Mouse (Mus musculus) hindbrain, postnatal 0 days (tissue): ENCODE results near the gene Slc43a2. TPM values are rescaled to one million over a fixed set of nuclear protein-coding genes. Genes with fewer than 3 reads are reported as not detected.

Source experiments
- ATAC-seq: fragments of 200-750 bp; cut with Nextera tagmentation; 2 replicates; pipeline ENCODE4 v1.8.0; 2017; ENCODE audit warnings: mild to moderate bottlenecking, moderate TSS enrichment, moderate library complexity
- DNase-seq: peaks from one replicate; pipeline ENCODE4 v3.0.0-alpha.2; 2015; ENCODE audit warnings: low spot score
- H3K27ac ChIP-seq: fragments of 300-500 bp; sonication (generic); 2 replicates; pipeline ENCODE4 v1.5.1; 2014; ENCODE audit warnings: mild to moderate bottlenecking
- H3K27me3 ChIP-seq: fragments of 300-500 bp; sonication (generic); 2 replicates; pipeline ENCODE4 v1.6.1; 2014; ENCODE audit warnings: low read length, mixed read lengths; ENCODE audit not compliant: insufficient read depth
- H3K36me3 ChIP-seq: fragments of 300-500 bp; sonication (generic); 2 replicates; pipeline ENCODE4 v1.6.1; 2014; ENCODE audit warnings: low read length, mixed read lengths; ENCODE audit not compliant: insufficient read depth
- H3K4me1 ChIP-seq: fragments of 300-500 bp; sonication (generic); 2 replicates; pipeline ENCODE4 v1.6.1; 2014; ENCODE audit warnings: antibody characterized with exemption, low read length, mixed read lengths; ENCODE audit not compliant: insufficient read depth
- H3K4me2 ChIP-seq: fragments of 300-500 bp; sonication (generic); 2 replicates; pipeline ENCODE4 v1.6.1; 2014; ENCODE audit warnings: low read depth, mild to moderate bottlenecking, low read length, moderate library complexity, mixed read lengths
- H3K4me3 ChIP-seq: fragments of 300-500 bp; sonication (generic); 2 replicates; pipeline ENCODE4 v1.5.1; 2014; ENCODE audit warnings: low read length
- H3K9ac ChIP-seq: fragments of 300-500 bp; sonication (generic); replicated peaks from 2 replicates; pipeline ENCODE4 v1.6.1; 2014; ENCODE audit warnings: mild to moderate bottlenecking, low read length, moderate library complexity, mixed read lengths
- H3K9me3 ChIP-seq: fragments of 300-500 bp; sonication (generic); 2 replicates; pipeline ENCODE4 v1.6.1; 2016; ENCODE audit warnings: low read length, mixed read lengths
- CTCF ChIP-seq: IDR thresholded peaks from 2 replicates; pipeline ENCODE4 v1.5.1; 2016; ENCODE audit warnings: antibody characterized with exemption, control low read depth, low read depth
- WGBS: fragments of 180-500 bp; shearing (Covaris S2); extraction: QIAGEN DNeasy Blood & Tissue Kit; methylation state at CpG from one replicate; pipeline ENCODE4 v1.1.7; 2014; 5-methylcytosine and 5-hydroxymethylcytosine counted together
- polyA plus RNA-seq: library from polyadenylated mRNA; unstranded; fragments of >200 nt; fragmentation: Nextera tagmentation; extraction: Ambion mirVana; gene quantifications from 2 replicates; pipeline ENCODE4 v1.2.1, GENCODE M21; 2015
- total RNA-seq: library from RNA; depleted of rRNA; stranded (reverse); fragments of >200 nt; gene quantifications from 2 replicates; pipeline ENCODE4 v1.2.3, GENCODE M21; 2014

Slc43a2 gene
- total and polyA plus RNA-seq, 2 experiments from 2014 or later = 17.8 to 31.3 TPM

GRCm38 (mm10) chr11:75529771-75530170, 1.7 kb upstream of the Slc43a2 start:
- 51% methylated on average over 4 of the region's 4 CpGs for WGBS
- Histone ChIP-seq H3K4me1 (0 out of 2 replicates have a peak, but pooled peaks cover 3% of the 10 kb centered on the region), H3K9ac (no peak overlapping the region), H3K27me3 (no peaks in the 10 kb centered on the region), H3K27ac (peak overlapping the region; percentile 99; the same call in 1 of the 2 replicates), H3K36me3 (no peaks in the 10 kb centered on the region), H3K9me3 (no peaks in the 10 kb centered on the region), H3K4me3 (no peak overlapping the region), H3K4me2 (no peak overlapping the region)
- no peak for ATAC-seq
- TF ChIP-seq CTCF = no peak
- no peak for DNase-seq

DNA sequence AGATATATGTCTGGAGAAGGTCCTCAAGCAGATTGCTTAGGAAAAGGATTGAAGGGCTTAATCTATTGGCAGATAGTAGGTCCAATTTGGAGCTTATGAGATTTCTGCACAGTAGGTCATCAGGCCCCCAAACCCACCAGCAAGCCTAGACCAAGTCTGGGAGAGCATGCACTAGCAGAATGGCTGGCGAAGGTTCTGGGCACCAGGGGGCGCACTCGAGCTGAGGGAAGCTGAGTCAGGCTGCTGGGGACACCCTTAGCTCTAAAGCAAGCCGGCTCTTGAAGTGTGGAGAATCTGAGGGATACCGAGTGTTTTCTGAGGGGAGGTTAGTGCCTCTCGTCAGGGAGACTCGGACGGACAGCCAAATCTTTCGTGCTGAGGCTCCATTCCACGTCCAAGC, 1.2 kb upstream of the Slc43a2 start:
- Histone ChIP-seq H3K9me3 (no peaks in the 10 kb centered on the region), H3K27me3 (no peaks in the 10 kb centered on the region), H3K4me3 (peak overlapping the region; percentile 55), H3K4me2 (peak overlapping the region; percentile 100), H3K27ac (peak overlapping the region; percentile 99), H3K4me1 (0 out of 2 replicates have a peak, but pooled peaks cover 4% of the 10 kb centered on the region), H3K9ac (peak overlapping the region; percentile 97), H3K36me3 (no peaks in the 10 kb centered on the region)
- under 1% methylated on average over 10 of the region's 10 CpGs for WGBS
- TF ChIP-seq CTCF = peak; percentile 99
- DNase-seq = peak; percentile 94
- ATAC-seq = peak; percentile 46

GRCm38 (mm10) chr11:75530845-75531373, 585 bp upstream of the Slc43a2 start:
- H3K4me3 ChIP-seq = peak overlapping the region; percentile 55
- no peaks in the 10 kb centered on the region for H3K36me3 ChIP-seq
- ATAC-seq = no peak; the same call in 1 of the 2 replicates
- 0 out of 2 replicates have a peak, but pooled peaks cover 7% of the 10 kb centered on the region for H3K4me1 ChIP-seq
- under 1% methylated on average over 31 of the region's 31 CpGs for WGBS
- peak overlapping the region; percentile 100 for H3K4me2 ChIP-seq
- peak overlapping the region; percentile 97 for H3K9ac ChIP-seq
- peak overlapping the region; percentile 99 for H3K27ac ChIP-seq
- TF ChIP-seq CTCF = no peak
- no peaks in the 10 kb centered on the region for H3K9me3 ChIP-seq
- H3K27me3 ChIP-seq = no peaks in the 10 kb centered on the region
- peak; percentile 28 for DNase-seq

DNA sequence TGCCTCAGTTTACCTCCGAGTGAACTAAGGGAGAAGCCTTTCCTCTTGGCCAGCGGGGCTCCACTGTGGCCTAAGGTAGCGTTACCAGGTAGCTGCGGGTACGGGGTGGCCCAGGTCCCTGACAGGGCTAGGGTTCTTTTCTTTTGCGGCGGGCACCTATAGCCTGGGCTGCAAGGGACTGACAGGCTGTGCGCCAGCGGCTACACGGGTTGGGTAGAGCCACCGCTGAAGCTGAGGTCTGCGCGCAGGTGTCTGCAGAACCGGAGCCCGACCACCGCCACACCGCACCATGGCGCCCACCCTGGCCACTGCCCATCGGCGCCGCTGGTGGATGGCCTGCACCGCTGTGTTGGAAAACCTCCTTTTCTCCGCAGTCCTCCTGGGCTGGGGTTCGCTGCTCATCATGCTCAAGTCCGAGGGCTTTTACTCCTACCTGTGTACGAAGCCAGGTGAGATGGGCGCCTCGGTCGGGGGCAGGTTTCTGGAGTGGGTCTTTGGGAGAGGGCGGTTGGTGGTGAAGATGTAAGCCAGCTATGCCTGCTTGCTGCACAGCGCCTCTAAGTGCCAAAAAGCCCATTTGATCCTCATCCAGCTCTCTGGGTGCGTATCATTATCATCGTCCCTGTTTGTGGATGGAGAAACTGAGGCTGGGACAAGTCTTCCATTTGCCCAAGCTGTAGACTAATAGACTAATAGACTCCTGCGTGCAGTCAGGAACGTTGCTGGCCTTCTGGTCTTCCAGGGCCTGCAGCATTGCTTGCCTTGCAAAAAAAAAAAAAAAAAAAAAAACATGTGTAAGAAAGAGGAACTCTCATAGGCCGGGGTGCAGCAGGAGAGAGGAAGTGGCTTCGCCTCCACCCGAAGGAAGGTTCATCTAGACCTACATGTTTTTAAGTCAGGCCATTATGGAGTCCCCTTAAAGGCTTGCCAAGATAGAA, 1.1 kb downstream of the Slc43a2 start:
- ATAC-seq (no peak), DNase-seq (peak; percentile 42)
- Histone ChIP-seq H3K27ac (peak overlapping the region; percentile 99), H3K4me2 (peak overlapping the region; percentile 100), H3K27me3 (no peaks in the 10 kb centered on the region), H3K4me3 (peak overlapping the region; percentile 55), H3K9ac (peak overlapping the region; percentile 97), H3K9me3 (no peaks in the 10 kb centered on the region), H3K36me3 (no peaks in the 10 kb centered on the region), H3K4me1 (0 out of 2 replicates have a peak, but pooled peaks cover 7% of the 10 kb centered on the region)
- WGBS = 10% methylated on average over 38 of the region's 38 CpGs
- peak; percentile 20; the same call in 1 of the 2 replicates for TF ChIP-seq CTCF

DNA sequence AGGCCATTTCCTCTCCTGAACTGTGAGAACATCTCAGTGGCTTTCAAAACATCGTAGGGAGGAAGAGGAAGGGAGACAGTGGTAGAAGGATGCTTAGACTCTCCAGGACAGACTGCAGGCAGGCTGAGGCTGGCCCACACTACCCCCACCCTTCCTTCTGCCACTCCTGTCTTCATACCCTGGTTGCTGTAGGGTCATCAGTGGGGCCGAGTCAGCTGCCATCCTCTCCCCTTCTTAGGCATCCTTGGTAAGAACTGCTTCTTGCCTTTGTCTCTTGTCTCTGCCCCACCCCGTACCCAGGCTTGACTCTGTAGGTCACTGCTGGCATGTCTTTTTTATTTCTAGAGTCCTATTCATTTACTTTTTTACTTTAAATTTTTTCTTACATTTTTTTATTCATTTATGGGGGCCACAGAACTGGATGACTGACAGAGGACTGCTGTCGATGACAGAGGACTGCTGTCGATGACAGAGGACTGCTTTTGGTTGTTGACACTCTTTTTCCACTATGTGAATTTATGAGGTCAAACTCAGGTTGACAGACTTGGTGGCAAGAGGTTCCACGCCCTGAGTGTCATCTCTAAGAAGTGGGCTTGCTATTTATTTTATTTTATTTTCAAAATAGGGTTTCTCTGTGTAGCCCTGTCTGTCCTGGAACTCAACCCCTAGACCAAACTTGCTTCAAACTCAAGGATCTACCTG, 2.0 kb downstream of the Slc43a2 start:
- 0 out of 2 replicates have a peak, but pooled peaks cover 7% of the 10 kb centered on the region for H3K4me1 ChIP-seq
- peak overlapping the region; percentile 100 for H3K4me2 ChIP-seq
- TF ChIP-seq CTCF = no peak
- H3K27ac ChIP-seq = peak overlapping the region; percentile 99; the same call in 1 of the 2 replicates
- no peaks in the 10 kb centered on the region for H3K36me3 ChIP-seq
- no peaks in the 10 kb centered on the region for H3K27me3 ChIP-seq
- 67% methylated on average over 6 of the region's 6 CpGs for WGBS
- DNase-seq (no peak), ATAC-seq (no peak)
- no peaks in the 10 kb centered on the region for H3K9me3 ChIP-seq
- peak overlapping the region; percentile 97; the same call in 1 of the 2 replicates for H3K9ac ChIP-seq
- peak overlapping the region; percentile 55 for H3K4me3 ChIP-seq

DNA sequence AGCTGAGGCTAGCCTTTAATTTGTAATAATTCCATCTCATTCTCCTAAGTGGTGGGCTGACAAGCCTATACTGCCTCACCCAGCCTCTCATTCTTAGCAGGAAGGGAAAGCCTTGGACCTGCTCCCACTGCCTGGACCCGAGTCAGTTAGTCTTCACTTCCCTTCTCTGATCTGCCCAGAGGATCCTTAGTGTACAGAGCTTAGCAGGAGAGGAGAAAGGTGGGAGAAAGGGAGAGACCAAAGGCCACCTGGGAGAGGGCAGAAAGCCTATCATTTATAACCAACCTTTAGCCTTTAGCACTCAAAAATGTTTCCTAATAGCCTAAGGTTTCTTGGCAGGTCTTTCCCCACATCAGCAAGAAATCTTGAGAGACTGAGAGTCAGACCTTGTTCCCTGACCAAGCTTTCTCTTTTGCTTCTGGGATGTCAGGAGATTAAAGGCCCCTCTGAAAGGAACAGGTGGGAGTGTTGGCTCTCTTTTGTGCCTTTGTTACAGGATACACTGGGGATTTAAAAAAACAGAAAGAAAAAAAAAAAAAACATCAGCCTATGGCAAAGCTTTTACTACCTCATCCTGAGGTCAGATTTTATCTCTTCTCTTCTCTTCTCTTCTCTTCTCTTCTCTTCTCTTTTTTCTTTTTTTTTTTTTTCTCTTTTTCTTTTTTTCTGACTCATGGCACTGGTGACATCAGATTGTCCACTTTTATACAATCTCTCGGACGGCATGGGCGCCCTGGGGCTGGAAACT, 3.0 kb downstream of the Slc43a2 start:
- H3K27ac ChIP-seq = no peak overlapping the region

More for the DNA sequence above, 3.0 kb downstream of the Slc43a2 start:
- 52% methylated on average over 4 of the region's 4 CpGs for WGBS
- H3K9me3 ChIP-seq = no peaks in the 10 kb centered on the region
- no peak overlapping the region for H3K4me3 ChIP-seq
- no peak overlapping the region for H3K9ac ChIP-seq
- 0 out of 2 replicates have a peak, but pooled peaks cover 7% of the 10 kb centered on the region for H3K4me1 ChIP-seq
- no peaks in the 10 kb centered on the region for H3K27me3 ChIP-seq
- no peaks in the 10 kb centered on the region for H3K36me3 ChIP-seq
- peak overlapping the region; percentile 100 for H3K4me2 ChIP-seq
- DNase-seq (no peak), ATAC-seq (no peak)
- TF ChIP-seq CTCF = no peak
